Mouse (Mus musculus) liver, embryonic 11.5 days (tissue): ENCODE data around the gene Foxp2. TPM values are rescaled to one million over a fixed set of nuclear protein-coding genes. Genes with fewer than 3 reads are reported as not detected.

ENCODE experiments used
- ATAC-seq: fragments of 200-750 bp; cut with Nextera tagmentation; replicated peaks from 2 replicates; pipeline ENCODE4 v1.8.0; 2017; ENCODE audit warnings: moderate number of reproducible peaks, mild to moderate bottlenecking, moderate TSS enrichment, moderate library complexity; ENCODE audit not compliant: low FRiP score
- DNase-seq: peaks from one replicate; pipeline ENCODE4 v3.0.0-alpha.2; 2017; ENCODE audit warnings: low spot score
- H3K27ac ChIP-seq: fragments of 300-500 bp; sonication (generic); 2 replicates; pipeline ENCODE4 v1.5.1; 2014; ENCODE audit warnings: mild to moderate bottlenecking, low read depth, low read length, control low read depth
- H3K27me3 ChIP-seq: fragments of 300-500 bp; sonication (generic); replicated peaks from 2 replicates; pipeline ENCODE4 v1.6.1; 2014; ENCODE audit warnings: low read length, mixed read lengths; ENCODE audit not compliant: control insufficient read depth, insufficient read depth
- H3K36me3 ChIP-seq: fragments of 300-500 bp; sonication (generic); 2 replicates; pipeline ENCODE4 v1.6.1; 2014; ENCODE audit warnings: mild to moderate bottlenecking, low read length, moderate library complexity, mixed read lengths; ENCODE audit not compliant: control insufficient read depth, insufficient read depth
- H3K4me1 ChIP-seq: fragments of 300-500 bp; sonication (generic); replicated peaks from 2 replicates; pipeline ENCODE4 v1.6.1; 2014; ENCODE audit warnings: low read length, mixed read lengths; ENCODE audit not compliant: control insufficient read depth, insufficient read depth
- H3K4me2 ChIP-seq: fragments of 300-500 bp; sonication (generic); 2 replicates; pipeline ENCODE4 v1.6.1; 2014; ENCODE audit warnings: mild to moderate bottlenecking, control low read depth, moderate library complexity
- H3K4me3 ChIP-seq: fragments of 300-500 bp; sonication (generic); 2 replicates; pipeline ENCODE4 v1.5.1; 2014; ENCODE audit warnings: low read depth, low read length, control low read depth
- H3K9ac ChIP-seq: fragments of 300-500 bp; sonication (generic); 2 replicates; pipeline ENCODE4 v1.6.1; 2014; ENCODE audit warnings: low read depth, low read length, control low read depth
- H3K9me3 ChIP-seq: fragments of 300-500 bp; sonication (generic); 2 replicates; pipeline ENCODE4 v1.6.1; 2016; ENCODE audit warnings: low read length, inconsistent platforms, mixed read lengths; ENCODE audit not compliant: control insufficient read depth
- WGBS: fragments of 180-500 bp; shearing (Covaris S2); extraction: QIAGEN DNeasy Blood & Tissue Kit; methylation state at CpG from one replicate; pipeline ENCODE4 v1.1.7; 2014; 5-methylcytosine and 5-hydroxymethylcytosine counted together
- polyA plus RNA-seq: library from polyadenylated mRNA; unstranded; fragments of >200 nt; fragmentation: Nextera tagmentation; extraction: Ambion mirVana; gene quantifications from 2 replicates; pipeline ENCODE4 v1.2.1, GENCODE M21; 2014

Gene Foxp2
- polyA plus RNA-seq, 1 experiment from 2014 or later, result 4.9 TPM

GRCm38 (mm10) chr6:14978201-14978600 is 77.1 kb downstream of the Foxp2 start:
- no peak for DNase-seq
- Histone ChIP-seq H3K4me2 (no peak overlapping the region), H3K4me3 (no peak overlapping the region), H3K9ac (no peak overlapping the region), H3K9me3 (0 out of 2 replicates have a peak, but pooled peaks cover 3% of the 10 kb centered on the region), H3K27me3 (no peaks in the 10 kb centered on the region), H3K4me1 (no peaks in the 10 kb centered on the region), H3K36me3 (no peaks in the 10 kb centered on the region), H3K27ac (no peak overlapping the region)
- WGBS, result 78% methylated on average over 5 of the region's 5 CpGs
- ATAC-seq, result no peak

GRCm38 (mm10) chr6:15008113-15008512 is 107.0 kb downstream of the Foxp2 start:
- no peaks in the 10 kb centered on the region for H3K36me3 ChIP-seq
- no peaks in the 10 kb centered on the region for H3K27me3 ChIP-seq
- H3K4me1 ChIP-seq, result no peaks in the 10 kb centered on the region
- 81% methylated on average over 1 of the region's 1 CpGs for WGBS
- H3K4me2 ChIP-seq, result no peak overlapping the region
- H3K27ac ChIP-seq, result no peak overlapping the region
- no peak overlapping the region for H3K9ac ChIP-seq
- no peaks in the 10 kb centered on the region for H3K9me3 ChIP-seq
- H3K4me3 ChIP-seq, result no peak overlapping the region
- ATAC-seq (no peak), DNase-seq (no peak)

GRCm38 (mm10) chr6:15028488-15028887 is 127.3 kb downstream of the Foxp2 start:
- ATAC-seq, result peak; percentile 56; the same call in 1 of the 2 replicates

GRCm38 (mm10) chr6:15029446-15030125 is 128.4 kb downstream of the Foxp2 start:
- ATAC-seq, result peak; percentile 91
- 48% methylated on average over 7 of the region's 7 CpGs for WGBS
- no peak overlapping the region for H3K4me2 ChIP-seq
- H3K36me3 ChIP-seq, result no peaks in the 10 kb centered on the region
- H3K9me3 ChIP-seq, result no peaks in the 10 kb centered on the region
- DNase-seq, result no peak
- H3K27ac ChIP-seq, result no peak overlapping the region
- H3K4me1 ChIP-seq, result no peaks in the 10 kb centered on the region
- no peak overlapping the region for H3K9ac ChIP-seq
- no peaks in the 10 kb centered on the region for H3K27me3 ChIP-seq
- no peak overlapping the region for H3K4me3 ChIP-seq

More at GRCm38 (mm10) chr6:15028488-15028887, 127.3 kb downstream of the Foxp2 start:
- no peak overlapping the region for H3K27ac ChIP-seq
- no peaks in the 10 kb centered on the region for H3K36me3 ChIP-seq
- H3K4me2 ChIP-seq, result no peak overlapping the region
- no peaks in the 10 kb centered on the region for H3K4me1 ChIP-seq
- no peaks in the 10 kb centered on the region for H3K9me3 ChIP-seq
- H3K27me3 ChIP-seq, result no peaks in the 10 kb centered on the region
- H3K9ac ChIP-seq, result no peak overlapping the region
- DNase-seq, result no peak
- H3K4me3 ChIP-seq, result no peak overlapping the region
- WGBS, result 59% methylated on average over 3 of the region's 3 CpGs

GRCm38 (mm10) chr6:15063246-15063645 is 162.1 kb downstream of the Foxp2 start:
- Histone ChIP-seq H3K27me3 (no peaks in the 10 kb centered on the region), H3K36me3 (no peaks in the 10 kb centered on the region), H3K27ac (no peak overlapping the region), H3K4me2 (no peak overlapping the region), H3K4me1 (no peaks in the 10 kb centered on the region), H3K9ac (no peak overlapping the region), H3K4me3 (no peak overlapping the region), H3K9me3 (no peaks in the 10 kb centered on the region)
- no peak for DNase-seq
- WGBS, result 65% methylated on average over 1 of the region's 1 CpGs
- no peak for ATAC-seq

GRCm38 (mm10) chr6:15101548-15101947 is 200.4 kb downstream of the Foxp2 start:
- Histone ChIP-seq H3K9ac (no peak overlapping the region), H3K4me2 (no peak overlapping the region), H3K4me1 (no peaks in the 10 kb centered on the region), H3K4me3 (no peak overlapping the region), H3K27me3 (no peaks in the 10 kb centered on the region), H3K9me3 (no peaks in the 10 kb centered on the region), H3K27ac (no peak overlapping the region), H3K36me3 (no peaks in the 10 kb centered on the region)
- DNase-seq (no peak), ATAC-seq (no peak)
- 71% methylated on average over 1 of the region's 1 CpGs for WGBS

GRCm38 (mm10) chr6:15120916-15121315 is 219.8 kb downstream of the Foxp2 start:
- WGBS, result 70% methylated on average over 5 of the region's 5 CpGs
- Histone ChIP-seq H3K9ac (no peak overlapping the region), H3K36me3 (no peaks in the 10 kb centered on the region), H3K4me3 (no peak overlapping the region), H3K4me1 (no peaks in the 10 kb centered on the region), H3K4me2 (no peak overlapping the region), H3K9me3 (no peaks in the 10 kb centered on the region), H3K27ac (no peak overlapping the region), H3K27me3 (no peaks in the 10 kb centered on the region)
- ATAC-seq (no peak), DNase-seq (no peak)

GRCm38 (mm10) chr6:15121339-15121738 is 220.2 kb downstream of the Foxp2 start:
- Histone ChIP-seq H3K9me3 (no peaks in the 10 kb centered on the region), H3K27me3 (no peaks in the 10 kb centered on the region), H3K27ac (no peak overlapping the region), H3K4me3 (no peak overlapping the region), H3K9ac (no peak overlapping the region), H3K4me1 (no peaks in the 10 kb centered on the region), H3K4me2 (no peak overlapping the region), H3K36me3 (no peaks in the 10 kb centered on the region)
- ATAC-seq (no peak), DNase-seq (no peak)

- H3K4me1 ChIP-seq, result no peaks in the 10 kb centered on the region
- H3K4me3 ChIP-seq, result no peak overlapping the region
- no peak overlapping the region for H3K9ac ChIP-seq
- no peak overlapping the region for H3K27ac ChIP-seq
- whole genome bisulfite sequencing, result 85% methylated on average over 2 of the region's 2 CpGs
- H3K9me3 ChIP-seq, result no peaks in the 10 kb centered on the region
- DNase-seq (no peak), ATAC-seq (no peak)
- no peak overlapping the region for H3K4me2 ChIP-seq
- H3K36me3 ChIP-seq, result no peaks in the 10 kb centered on the region
- H3K27me3 ChIP-seq, result no peaks in the 10 kb centered on the region
These were observed 229.0 kb downstream of the Foxp2 start for GRCm38 (mm10) chr6:15130142-15130541.
